Mouse (Mus musculus) CH12F3 (cell line): ENCODE results near the gene Cstb.
"Not testable (repeated sequence)": the region's sequence is repeated elsewhere in the genome, so short reads cannot be mapped to it uniquely, and the experiment has no call there.

Experiments used
- in situ Hi-C: fragments of 300-500 bp; cut with MboI; formaldehyde crosslinking; loops from 2 replicates; pipeline ENCODE4 v1.14.3; 2020; ENCODE audit warnings: low sequenced_read_pairs

Gene Cstb

DNA sequence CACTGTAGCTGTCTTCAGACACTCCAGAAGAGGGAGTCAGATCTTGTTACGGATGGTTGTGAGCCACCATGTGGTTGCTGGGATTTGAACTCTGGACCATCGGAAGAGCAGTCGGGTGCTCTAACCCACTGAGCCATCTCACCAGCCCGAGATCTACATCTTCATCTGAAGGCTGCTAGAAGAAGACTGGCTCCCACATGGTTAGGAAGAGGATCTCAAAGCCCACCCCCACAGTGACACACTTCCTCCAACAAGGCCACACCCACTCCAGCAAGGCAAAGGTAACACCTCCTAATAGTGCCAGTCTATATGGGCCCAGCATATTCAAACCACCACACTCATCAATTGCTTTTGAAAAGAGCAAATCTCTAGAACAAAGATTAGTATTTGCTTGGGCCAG is 10.5 kb upstream of the Cstb start:
- in situ Hi-C loops = not testable (repeated sequence)

DNA sequence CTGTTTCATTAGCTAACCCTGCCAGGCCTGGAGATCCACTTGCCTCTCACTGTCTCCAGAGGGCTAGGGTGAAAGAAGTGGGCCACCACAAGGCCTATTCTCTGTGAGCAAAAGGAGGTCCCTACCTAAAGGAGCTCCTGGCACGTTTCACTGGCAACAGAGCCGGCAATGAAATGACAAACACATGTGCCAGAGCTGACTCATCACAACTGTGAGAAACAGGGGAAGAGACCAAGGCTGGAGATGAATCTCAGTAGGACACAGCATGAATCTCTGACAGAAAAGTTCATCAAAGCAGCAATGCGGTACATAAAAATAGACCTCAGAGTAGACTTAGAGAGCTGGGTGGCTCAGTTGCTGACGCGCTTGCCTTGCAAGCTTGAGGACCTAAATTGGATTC is 7.6 kb upstream of the Cstb start:
- in situ Hi-C loops = no loop called here

DNA sequence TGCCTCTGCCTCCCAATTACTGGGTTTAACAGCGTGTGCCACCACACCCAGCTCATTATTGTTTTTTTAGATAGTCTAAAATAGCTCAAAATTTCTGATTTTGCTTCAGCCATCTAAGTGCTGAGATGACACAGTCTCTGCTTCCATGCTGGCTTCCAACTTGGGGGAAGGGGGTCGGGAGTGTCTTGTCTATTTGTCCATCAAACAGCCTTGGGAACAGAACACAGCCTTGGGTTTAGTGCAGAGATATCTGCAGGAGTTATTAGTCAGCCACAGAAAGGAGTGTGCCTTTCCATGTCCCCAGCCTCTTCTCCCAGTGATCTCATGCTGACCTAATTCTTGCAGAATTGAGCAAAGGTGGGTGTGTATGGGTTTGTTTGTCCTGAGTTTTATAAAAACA is 6.7 kb upstream of the Cstb start:
- in situ Hi-C loops = no loop called here

DNA sequence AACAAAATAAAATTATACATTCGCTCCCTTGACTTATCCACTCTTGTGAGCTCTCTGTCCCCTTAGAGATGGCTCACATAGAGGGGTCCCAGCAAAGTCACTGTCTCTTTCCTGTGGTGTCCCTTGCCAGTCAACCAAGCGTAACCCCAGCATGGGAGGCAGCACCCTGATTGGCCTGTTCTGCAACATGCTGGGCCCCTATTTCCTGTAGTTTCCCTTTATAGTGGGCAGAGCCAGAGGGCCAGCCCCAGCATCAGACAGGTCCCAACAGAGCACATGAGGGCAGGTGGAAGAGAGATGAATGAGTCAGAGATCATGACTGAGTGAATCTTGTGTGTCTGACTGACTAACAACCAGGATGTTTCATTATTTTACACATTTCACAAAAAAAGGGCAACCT is 4.5 kb upstream of the Cstb start:
- in situ Hi-C loops = no loop called here

DNA sequence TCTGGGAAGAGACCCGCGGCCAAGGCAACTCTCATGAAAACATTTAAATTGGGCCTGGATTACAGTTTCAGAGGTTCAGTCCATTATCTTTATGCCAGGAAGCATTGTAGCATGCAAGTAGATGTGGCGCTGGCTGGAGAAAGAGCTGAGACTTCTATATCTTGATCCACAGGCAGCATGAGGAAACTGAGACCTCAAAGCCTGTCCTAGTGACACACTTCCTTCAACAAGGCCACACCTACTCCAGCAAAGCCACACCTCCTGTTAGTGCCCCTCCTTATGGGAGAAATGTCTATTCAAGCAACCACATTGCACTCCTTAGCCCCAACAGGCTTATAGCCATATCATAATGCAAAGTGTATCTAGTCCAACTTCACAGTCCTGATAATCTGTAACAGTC is 2.9 kb upstream of the Cstb start:
- in situ Hi-C loops = no loop called here

DNA sequence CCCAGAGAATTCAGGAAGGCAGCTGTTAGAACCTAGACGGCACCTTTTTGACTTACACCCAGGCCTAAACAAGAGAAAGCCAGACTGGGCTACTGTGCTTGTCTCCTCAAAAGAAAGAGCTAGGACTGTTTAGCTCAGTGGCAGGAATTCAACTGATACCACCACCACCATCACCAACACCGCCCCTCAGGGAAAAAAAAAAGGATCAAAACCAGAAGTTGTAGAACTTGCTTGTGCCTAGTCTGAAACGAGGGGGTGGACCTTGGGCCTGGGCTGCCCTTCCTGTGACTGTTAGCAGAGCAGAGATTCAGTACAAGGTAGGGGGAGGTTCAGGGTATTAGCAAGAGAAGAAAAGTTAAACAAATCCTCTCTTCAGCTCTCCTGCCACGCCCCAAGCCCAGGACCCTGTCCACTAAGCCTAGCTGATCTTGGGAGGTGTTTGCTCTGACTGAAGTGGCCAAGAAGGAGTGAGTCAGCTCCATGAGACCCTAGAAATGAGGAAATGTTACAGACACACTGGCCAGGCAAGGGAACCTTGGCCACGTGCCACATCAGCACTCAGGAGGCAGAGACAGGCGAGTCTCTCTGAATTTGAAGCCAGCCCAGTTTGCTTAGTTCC is 757 bp downstream of the Cstb start:
- in situ Hi-C loops = no loop called here

DNA sequence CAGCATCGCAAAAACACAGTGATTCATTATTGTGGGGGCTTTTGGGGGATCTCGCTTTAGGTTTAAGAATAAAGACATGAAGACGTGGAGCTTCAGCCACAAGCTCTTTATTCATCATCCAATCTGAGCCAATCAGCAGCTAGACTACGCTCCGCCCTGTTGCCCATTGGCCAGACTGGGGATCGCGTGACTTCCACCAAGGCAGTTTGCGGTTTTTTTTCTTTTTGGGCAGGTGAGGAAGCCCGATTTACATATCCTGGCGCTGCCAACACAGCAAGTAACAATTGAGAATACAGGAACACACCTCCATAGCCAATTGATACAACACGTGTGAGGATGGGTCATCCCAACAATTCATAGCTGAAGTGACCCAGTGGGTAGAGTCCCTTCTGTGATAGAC is 2.6 kb downstream of the Cstb start:
- in situ Hi-C loops = no loop called here

DNA sequence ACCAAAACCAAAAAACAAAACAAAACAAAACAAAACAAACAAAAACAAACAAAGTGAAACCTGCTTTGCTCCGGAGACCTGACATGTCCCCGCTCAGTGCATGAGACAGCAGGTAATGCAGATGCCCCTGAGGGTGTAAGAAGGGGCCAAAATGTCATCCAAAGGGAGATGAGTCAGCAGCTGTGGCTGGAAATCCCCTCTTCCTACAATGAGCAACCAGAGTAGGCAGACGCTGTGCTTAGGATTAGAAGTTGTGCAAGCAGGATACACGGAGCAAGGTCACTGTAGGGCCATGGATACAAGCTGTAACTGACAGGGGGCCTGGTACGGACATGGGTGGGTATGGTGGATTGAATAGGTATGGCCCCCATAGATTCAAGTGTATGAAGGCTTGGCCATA is 3.7 kb downstream of the Cstb start:
- in situ Hi-C loops = no loop called here

DNA sequence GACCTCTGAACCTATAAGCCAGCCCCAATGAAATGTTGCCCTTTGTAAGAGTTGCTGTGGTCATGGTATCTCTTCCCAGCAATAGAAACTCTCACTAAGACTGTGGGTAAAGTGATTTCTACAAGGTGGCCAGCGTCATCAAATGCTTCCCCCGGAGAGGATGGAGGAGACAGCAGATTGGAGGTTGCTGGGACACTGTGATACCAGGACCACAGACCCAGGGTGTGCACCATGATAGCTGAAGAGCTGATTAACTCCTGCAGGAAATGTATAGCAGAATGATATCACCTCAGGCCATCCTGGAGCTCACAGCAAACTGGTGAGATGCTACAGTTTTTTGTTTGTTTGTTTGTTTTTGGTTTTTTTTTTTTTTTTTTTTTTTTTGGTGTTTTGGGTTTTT is 4.3 kb downstream of the Cstb start:
- in situ Hi-C loops = no loop called here

DNA sequence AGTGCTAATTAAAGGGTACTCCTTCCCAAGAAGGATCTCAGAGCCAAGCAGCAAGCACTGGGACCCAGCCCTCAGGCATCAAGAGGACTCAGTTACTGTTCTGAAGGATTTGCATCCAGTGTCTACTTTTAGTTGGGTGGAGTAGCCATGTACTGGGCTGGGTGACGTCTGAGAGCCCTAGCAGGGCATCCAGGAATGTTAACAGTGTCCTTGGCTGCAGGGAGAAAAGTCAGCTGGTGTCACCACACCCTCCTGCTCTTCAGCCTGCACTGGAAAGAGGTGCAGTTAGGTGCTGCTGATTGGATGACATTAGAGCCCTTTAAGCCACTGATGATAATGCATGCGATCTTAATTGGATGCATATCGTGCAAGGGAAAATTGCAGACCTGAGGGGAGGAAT is 7.4 kb downstream of the Cstb start:
- in situ Hi-C loops = no loop called here

DNA sequence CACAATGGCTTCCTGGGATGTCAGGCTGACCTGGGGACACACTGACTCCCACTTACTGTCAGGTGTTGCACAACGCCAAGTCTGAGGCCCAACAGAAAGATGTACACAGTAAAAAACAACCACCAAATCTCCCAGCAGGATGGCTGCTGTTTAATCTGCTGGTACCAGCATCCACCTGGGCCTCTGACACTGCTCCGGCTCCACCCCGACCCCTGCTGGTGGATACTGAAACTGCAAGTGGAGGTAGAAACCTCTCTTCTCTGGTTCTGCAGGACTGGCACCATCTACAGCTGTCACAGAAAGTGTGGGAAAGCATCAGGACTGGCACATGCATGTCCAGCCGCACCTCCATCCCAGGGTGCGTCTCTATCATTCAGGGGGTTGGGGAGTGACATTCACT is 12.6 kb downstream of the Cstb start:
- in situ Hi-C loops = no loop called here

DNA sequence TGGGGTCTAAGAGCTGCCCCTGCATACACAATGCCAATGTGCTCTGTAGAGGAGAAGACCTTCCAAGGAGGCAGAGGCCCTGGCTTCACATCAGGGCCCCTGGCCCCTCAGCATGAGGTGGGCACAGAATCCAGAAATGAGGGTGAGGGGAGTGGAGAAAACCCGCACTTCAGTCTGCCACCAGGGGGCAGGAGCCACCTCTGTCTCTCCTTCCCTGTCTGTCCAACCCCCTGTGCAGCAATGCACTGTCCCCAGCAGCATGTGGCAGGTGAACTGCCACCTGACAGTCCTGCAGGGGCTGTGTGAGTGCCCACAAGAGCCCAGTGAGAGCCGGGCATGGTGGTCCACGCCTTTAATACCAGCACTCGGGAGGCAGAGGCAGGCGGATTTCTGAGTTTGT is 14.1 kb downstream of the Cstb start:
- in situ Hi-C loops = no loop called here

DNA sequence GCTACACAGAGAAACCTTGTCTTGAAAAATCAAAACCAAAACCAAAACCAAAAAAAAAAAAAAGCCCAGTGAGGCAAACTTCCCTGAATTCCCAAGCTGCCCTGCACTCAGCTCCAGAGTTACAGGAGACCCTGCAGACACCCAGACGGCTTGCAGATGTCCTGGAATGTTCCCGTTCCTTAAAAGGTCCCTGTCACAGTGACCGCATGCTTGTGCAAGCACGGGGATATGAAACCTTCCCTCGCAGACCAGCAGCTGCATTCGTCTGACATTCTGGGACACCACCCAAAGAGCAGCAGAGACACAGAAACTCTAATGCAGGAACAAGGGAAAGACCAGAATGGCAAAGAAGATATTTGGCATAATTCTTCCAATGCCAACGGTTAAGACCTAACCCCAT is 14.5 kb downstream of the Cstb start:
- in situ Hi-C loops = no loop called here

DNA sequence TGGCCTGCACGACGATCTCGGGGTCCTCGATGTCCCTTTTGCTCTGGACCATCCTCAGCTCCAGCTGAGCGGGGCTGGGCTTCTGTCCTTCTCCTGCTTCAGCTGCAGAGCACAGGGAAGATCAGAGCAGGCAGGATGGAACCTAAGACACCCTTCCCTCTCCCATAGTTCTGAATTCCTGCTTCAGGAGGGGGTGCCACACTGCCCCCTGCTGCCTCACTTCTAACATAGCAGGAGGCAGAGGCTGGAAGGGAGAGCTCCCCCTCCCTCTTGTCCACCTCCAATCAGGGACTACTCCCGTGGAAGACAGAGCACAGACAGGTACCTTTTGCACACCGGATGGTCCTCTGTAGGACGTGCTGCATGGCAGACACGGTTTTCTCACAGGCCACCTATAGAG is 15.3 kb downstream of the Cstb start:
- in situ Hi-C loops = no loop called here

DNA sequence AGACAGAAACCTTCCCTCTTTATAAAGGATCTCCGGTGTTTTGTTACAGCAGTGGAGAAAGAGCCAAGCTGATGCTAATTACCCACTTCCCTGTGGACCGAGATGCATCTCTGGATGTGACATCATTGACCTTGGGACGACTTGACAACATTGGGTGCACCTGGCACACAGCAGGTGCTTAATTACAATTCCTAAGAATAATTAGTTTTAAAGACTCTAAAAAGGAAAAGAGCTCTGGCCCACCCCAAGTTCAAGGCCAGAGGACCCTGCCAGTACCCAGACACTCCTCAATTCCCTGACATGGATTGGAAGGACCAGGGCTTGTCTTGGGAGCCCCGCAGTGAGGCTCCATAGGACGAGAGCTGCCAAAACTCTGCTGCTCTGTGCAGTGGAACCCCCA is 16.1 kb downstream of the Cstb start:
- in situ Hi-C loops = no loop called here

DNA sequence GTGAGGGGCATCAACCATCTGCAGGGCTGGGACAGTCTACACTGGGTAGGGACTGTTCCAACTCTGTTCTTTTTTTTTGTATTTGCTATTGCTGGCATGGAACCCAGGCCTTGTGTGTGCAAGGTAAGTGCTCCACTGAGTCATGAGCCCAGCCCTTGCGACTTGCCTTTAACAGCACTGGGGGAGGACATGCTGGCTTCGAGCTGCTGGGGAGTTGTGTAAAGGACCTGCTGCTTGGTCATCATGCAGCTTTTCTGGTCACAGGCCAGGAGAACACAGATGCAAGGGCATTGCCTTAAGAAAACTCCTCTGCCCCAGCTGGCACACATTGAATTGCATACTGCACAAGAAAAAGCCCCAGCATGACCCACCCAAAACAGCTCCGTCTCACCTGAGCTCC is 16.8 kb downstream of the Cstb start:
- in situ Hi-C loops = no loop called here

DNA sequence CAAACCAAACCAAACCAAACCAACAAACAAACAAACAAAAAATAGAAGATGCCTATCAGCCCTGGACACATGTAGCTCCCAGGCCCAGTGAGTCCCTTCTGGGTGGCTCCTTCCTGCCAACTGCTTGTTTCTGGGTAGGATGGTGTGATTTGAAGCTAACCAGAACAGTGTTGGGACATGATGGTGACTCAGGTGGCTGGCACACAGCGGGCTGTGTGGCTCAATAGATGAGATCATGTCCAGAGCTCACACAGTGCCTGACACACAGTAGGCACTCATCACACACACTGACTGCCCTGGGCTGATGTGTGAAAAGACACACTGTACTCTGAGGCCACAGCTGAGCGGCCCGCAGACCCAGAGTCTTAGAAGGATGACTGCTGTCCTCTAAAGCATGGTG is 20.7 kb downstream of the Cstb start:
- in situ Hi-C loops = no loop called here

DNA sequence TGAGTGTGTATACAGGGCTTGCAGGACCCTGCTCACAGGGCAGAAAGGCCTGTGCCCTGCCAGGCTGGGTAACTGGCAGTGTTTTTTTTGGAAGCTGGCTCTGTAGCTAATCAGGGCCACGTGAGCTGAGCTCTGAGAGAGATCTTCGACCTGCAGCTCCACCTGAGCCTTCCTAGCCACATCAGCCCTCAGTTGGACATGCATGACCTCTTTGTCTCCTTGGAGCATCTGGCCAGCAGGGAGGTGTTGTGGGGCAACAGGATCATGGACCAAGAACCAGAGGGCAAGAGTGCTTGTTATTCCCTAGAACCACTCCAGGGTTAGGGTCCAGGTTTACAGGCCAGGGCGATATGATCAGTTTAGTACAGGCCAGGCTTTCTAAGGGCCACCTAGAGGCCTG is 21.9 kb downstream of the Cstb start:
- in situ Hi-C loops = no loop called here

DNA sequence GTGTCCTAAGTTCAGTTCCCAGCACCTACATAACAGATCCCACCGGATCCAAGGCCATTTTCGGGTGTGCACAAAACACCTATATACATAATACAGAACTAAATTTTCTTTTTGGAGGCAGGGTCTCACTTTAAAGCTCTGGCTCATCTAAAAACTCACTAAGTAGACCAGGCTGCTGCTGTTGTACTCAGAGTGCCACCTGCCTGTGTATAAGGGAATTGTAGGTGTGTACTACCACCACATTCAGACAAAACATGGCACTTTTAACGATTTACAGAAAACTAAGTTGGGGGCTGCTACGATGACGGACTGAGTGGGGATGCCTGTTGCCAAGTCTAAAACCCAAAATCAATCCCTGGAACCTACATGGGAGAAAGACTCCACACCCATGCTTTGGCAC is 25.3 kb downstream of the Cstb start:
- in situ Hi-C loops = no loop called here

DNA sequence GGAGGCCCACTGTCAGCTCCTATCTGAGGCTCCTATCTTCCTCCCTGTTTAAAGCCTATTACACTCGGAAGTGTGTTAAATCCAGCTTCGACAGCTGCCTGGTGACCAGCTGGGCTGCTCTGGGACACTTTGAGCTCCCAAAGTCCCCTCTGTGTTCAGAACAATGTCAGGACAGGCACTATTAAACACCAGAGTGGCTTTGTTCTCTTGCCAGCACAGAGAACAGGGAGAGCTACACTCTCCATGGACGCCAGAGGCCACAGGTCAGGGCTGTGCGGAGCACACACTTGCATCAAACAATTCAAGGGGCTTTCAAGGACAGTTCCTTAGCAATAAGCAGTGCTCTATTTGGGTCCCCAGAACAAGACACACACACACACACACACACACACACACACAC is 27.2 kb downstream of the Cstb start:
- in situ Hi-C loops = no loop called here

DNA sequence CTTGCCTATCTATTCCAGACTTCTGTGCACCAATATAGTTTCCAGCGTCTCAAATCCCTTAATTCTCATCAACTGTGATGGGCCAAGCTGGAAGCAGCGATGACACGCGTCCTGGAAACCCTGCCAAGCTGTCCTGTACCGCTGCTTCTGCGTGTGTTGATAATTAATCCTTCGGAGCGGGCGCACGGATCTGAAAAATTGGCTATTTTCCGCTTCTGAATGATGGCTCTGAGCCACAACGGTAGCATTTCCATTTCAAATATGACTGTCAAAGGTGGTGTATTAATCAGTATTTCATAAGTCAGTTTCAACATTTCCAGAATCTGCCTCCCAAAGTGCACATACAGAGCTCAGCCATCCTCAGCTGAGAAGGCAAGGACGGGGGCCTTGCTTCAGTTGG is 31.2 kb downstream of the Cstb start:
- in situ Hi-C loops = no loop called here

DNA sequence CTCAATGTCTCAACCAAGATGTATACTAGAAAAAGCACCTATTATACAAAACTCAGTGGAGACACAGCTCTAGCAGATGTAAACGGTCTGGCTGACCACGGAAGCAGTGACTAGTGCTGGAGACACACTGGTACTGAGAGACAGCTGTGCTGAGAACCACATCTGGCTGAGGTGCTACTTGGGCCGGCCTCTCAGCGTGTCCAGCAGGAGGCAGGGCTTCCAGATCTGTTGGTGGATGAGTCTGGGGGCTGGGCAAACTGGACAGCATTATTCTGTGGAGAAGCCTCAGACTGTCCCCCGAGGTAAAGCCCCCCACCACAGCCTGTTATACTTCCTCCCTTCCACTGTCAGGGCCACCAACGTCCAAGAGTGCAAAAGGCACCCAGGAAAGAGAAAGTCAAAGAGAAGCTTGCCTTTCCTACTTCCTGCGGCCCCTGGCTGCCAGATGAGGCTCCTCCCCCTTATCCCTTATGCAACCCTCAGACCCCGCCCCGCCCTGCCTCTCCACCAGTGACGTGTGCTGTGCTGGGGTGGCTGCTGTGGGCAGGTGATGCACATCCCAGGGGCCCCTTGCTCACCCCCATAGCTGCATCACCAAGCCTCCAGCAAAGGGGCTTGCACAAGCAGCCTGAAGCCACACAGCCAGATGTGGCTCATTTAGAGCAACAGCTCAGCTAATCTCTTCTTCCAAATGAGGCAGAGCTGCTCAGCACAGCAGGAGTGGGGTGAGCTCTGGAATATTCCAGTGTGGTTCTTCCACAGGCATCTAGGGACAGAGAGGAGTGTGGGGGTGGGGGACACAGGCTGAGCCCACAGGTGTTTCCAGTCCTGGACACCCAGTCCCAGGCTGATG is 32.3 kb downstream of the Cstb start:
- in situ Hi-C loops = no loop called here
